Mouse (Mus musculus): ENCODE data around the gene Dyrk1a.

GRCm38 (mm10) chr16:94560618-94561017 lies 9.2 kb upstream of the Dyrk1a start:
- TF ChIP-seq POLR2A (IDR thresholded peaks at IDR 0.05; ENCODE audit: borderline replicate concordance, extremely low read depth, low read depth, low read length) (no peak), CTCF (IDR thresholded peaks at IDR 0.05; ENCODE audit: insufficient read depth, low read length) (no peak)

Measured in lung, adult 2 months (tissue).